Mouse (Mus musculus) lung, postnatal 0 days (tissue): ENCODE data around the gene 9930111J21Rik2. TPM values are rescaled to one million over a fixed set of nuclear protein-coding genes. Genes with fewer than 3 reads are reported as not detected.
"Not testable (repeated sequence)": the region's sequence is repeated elsewhere in the genome, so short reads cannot be mapped to it uniquely, and the experiment has no call there.

ENCODE experiments used
- ATAC-seq: fragments of 200-750 bp; cut with Nextera tagmentation; 2 replicates; pipeline ENCODE4 v1.8.0; 2017; ENCODE audit warnings: moderate library complexity
- DNase-seq: peaks from one replicate; pipeline ENCODE4 v3.0.0-alpha.2; 2016; ENCODE audit warnings: low spot score
- H3K27ac ChIP-seq: fragments of 300-500 bp; sonication (generic); 2 replicates; pipeline ENCODE4 v1.5.1; 2014; ENCODE audit warnings: antibody characterized with exemption, mild to moderate bottlenecking, low read length, mixed read lengths
- H3K27me3 ChIP-seq: fragments of 300-500 bp; sonication (generic); replicated peaks from 2 replicates; pipeline ENCODE4 v1.6.1; 2014; ENCODE audit warnings: low read length, mixed read lengths; ENCODE audit not compliant: insufficient read depth
- H3K36me3 ChIP-seq: fragments of 300-500 bp; sonication (generic); 2 replicates; pipeline ENCODE4 v1.6.1; 2014; ENCODE audit warnings: low read length, mixed read lengths; ENCODE audit not compliant: insufficient read depth
- H3K4me1 ChIP-seq: fragments of 300-500 bp; sonication (generic); 2 replicates; pipeline ENCODE4 v1.6.1; 2014; ENCODE audit warnings: antibody characterized with exemption, low read depth, low read length, mixed read lengths; ENCODE audit not compliant: insufficient read depth
- H3K4me2 ChIP-seq: fragments of 300-500 bp; sonication (generic); replicated peaks from 2 replicates; pipeline ENCODE4 v1.6.1; 2014; ENCODE audit warnings: low read depth, mild to moderate bottlenecking, low read length, moderate library complexity, mixed read lengths
- H3K4me3 ChIP-seq: fragments of 300-500 bp; sonication (generic); 2 replicates; pipeline ENCODE4 v1.5.1; 2014; ENCODE audit warnings: low read depth, low read length
- H3K9ac ChIP-seq: fragments of 300-500 bp; sonication (generic); replicated peaks from 2 replicates; pipeline ENCODE4 v1.6.1; 2014; ENCODE audit warnings: low read depth, mild to moderate bottlenecking
- H3K9me3 ChIP-seq: fragments of 300-500 bp; sonication (generic); 2 replicates; pipeline ENCODE4 v1.6.1; 2016; ENCODE audit warnings: low read length, mixed read lengths
- CTCF ChIP-seq: IDR thresholded peaks from 2 replicates; pipeline ENCODE4 v1.5.1; 2016; ENCODE audit warnings: antibody characterized with exemption, mild to moderate bottlenecking
- EP300 ChIP-seq: IDR thresholded peaks from 2 replicates; pipeline ENCODE4 v1.6.1; 2016; ENCODE audit warnings: antibody characterized with exemption, mild to moderate bottlenecking, control low read depth
- WGBS: fragments of 180-500 bp; shearing (Covaris S2); extraction: QIAGEN DNeasy Blood & Tissue Kit; methylation state at CpG from one replicate; pipeline ENCODE4 v1.1.7; 2014; 5-methylcytosine and 5-hydroxymethylcytosine counted together
- polyA plus RNA-seq: library from polyadenylated mRNA; unstranded; fragments of >200 nt; fragmentation: Nextera tagmentation; extraction: Ambion mirVana; gene quantifications from 2 replicates; pipeline ENCODE4 v1.2.1, GENCODE M21; 2015

The 9930111J21Rik2 gene
- polyA plus RNA-seq, 1 experiment from 2014 or later, result 1.8 TPM

DNA sequence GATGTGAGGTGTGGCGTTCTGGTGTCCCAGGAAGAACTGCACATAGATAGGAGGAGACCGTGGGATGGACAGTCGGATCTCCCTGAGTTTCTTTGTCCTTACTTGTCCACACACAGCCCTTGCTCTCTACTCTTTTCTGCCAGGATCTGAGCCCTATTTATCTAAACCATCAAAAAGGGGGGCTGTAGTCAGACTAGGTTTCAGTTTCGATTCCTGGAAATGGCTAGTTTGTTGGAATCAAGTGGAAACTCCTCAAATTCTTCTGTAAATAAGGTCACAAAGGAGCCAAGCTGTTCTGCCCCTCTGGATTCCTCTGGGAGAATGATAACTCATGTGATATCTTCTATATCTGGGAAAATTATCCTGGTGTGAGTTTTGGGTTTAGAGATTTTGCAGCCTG lies 30.3 kb upstream of the 9930111J21Rik2 start:
- no peak overlapping the region for H3K9ac ChIP-seq
- no peak overlapping the region for H3K4me2 ChIP-seq
- 81% methylated on average over 4 of the region's 4 CpGs for WGBS
- H3K4me1 ChIP-seq, result no peaks in the 10 kb centered on the region; the same call in 1 of the 2 replicates
- DNase-seq (peak; percentile 38), ATAC-seq (no peak)
- H3K4me3 ChIP-seq, result no peak overlapping the region
- H3K36me3 ChIP-seq, result no peaks in the 10 kb centered on the region
- no peak for TF ChIP-seq CTCF
- 0 out of 2 replicates have a peak, but pooled peaks have one; percentile 13 for TF ChIP-seq EP300
- H3K9me3 ChIP-seq, result no peaks in the 10 kb centered on the region
- no peaks in the 10 kb centered on the region for H3K27me3 ChIP-seq
- H3K27ac ChIP-seq, result no peak overlapping the region

DNA sequence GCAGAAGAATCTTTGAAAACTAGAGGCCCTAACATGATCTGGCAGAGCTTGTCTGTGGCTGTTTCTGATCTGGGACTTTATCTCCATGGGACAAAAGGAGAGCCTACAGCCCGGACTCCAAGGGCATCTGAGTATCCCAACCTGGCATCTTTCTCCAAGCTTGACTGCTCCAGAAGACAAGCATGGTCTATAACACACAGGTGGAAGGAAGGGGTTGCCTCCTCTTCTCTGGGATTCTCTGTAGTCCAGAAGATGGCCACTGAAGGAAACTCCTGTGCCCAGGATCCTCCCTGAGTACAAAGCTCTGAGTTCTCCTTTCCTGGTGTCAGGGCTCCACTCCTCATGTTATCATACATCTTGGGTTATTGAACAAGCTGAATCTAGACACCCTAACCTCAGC lies 29.6 kb upstream of the 9930111J21Rik2 start:
- ATAC-seq, result no peak
- no peaks in the 10 kb centered on the region for H3K9me3 ChIP-seq
- no peak overlapping the region for H3K27ac ChIP-seq
- no peak overlapping the region for H3K4me2 ChIP-seq
- TF ChIP-seq CTCF (no peak), EP300 (no peak)
- WGBS, result 74% methylated on average over 1 of the region's 1 CpGs
- H3K4me3 ChIP-seq, result no peak overlapping the region
- no peaks in the 10 kb centered on the region for H3K27me3 ChIP-seq
- no peaks in the 10 kb centered on the region for H3K36me3 ChIP-seq
- no peak overlapping the region for H3K9ac ChIP-seq
- H3K4me1 ChIP-seq, result no peaks in the 10 kb centered on the region; the same call in 1 of the 2 replicates
- DNase-seq, result no peak

GRCm38 (mm10) chr11:49078719-49079118 lies 27.7 kb upstream of the 9930111J21Rik2 start:
- no peak overlapping the region for H3K9ac ChIP-seq
- no peak overlapping the region for H3K27ac ChIP-seq
- H3K27me3 ChIP-seq, result no peaks in the 10 kb centered on the region
- no peaks in the 10 kb centered on the region for H3K4me1 ChIP-seq
- no peak for ATAC-seq
- H3K36me3 ChIP-seq, result no peaks in the 10 kb centered on the region
- no peak overlapping the region for H3K4me3 ChIP-seq
- TF ChIP-seq CTCF, result no peak
- no peak for TF ChIP-seq EP300
- H3K4me2 ChIP-seq, result no peak overlapping the region
- no peak for DNase-seq
- WGBS, result 77% methylated on average over 3 of the region's 3 CpGs
- no peaks in the 10 kb centered on the region for H3K9me3 ChIP-seq

DNA sequence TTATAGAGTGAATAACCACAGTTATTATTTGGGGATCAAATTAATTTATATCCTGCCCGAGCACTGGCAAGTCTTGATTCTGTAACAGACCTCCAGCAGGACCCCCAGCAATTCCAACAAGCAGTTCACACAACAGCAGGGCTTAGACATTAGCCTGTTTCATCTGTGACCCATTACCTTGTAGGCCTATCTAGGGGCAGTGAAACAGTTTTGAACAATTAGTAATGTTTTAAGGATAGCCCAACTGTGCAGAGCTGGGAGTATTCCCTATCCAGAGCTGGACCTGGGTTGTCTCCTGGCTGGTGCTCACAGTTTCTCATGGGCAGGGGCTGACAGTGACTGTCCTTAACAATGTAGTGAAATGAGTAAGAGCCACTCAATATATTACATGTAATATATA lies 26.0 kb upstream of the 9930111J21Rik2 start:
- H3K9ac ChIP-seq, result no peak overlapping the region
- no peak overlapping the region for H3K27ac ChIP-seq
- DNase-seq (no peak), ATAC-seq (no peak)
- no peak overlapping the region for H3K4me2 ChIP-seq
- no peaks in the 10 kb centered on the region for H3K9me3 ChIP-seq
- no peaks in the 10 kb centered on the region for H3K27me3 ChIP-seq
- H3K4me3 ChIP-seq, result no peak overlapping the region
- H3K36me3 ChIP-seq, result no peaks in the 10 kb centered on the region
- TF ChIP-seq CTCF, result no peak
- no peak for TF ChIP-seq EP300
- no peaks in the 10 kb centered on the region for H3K4me1 ChIP-seq
- WGBS, result 72% methylated on average over 1 of the region's 1 CpGs

DNA sequence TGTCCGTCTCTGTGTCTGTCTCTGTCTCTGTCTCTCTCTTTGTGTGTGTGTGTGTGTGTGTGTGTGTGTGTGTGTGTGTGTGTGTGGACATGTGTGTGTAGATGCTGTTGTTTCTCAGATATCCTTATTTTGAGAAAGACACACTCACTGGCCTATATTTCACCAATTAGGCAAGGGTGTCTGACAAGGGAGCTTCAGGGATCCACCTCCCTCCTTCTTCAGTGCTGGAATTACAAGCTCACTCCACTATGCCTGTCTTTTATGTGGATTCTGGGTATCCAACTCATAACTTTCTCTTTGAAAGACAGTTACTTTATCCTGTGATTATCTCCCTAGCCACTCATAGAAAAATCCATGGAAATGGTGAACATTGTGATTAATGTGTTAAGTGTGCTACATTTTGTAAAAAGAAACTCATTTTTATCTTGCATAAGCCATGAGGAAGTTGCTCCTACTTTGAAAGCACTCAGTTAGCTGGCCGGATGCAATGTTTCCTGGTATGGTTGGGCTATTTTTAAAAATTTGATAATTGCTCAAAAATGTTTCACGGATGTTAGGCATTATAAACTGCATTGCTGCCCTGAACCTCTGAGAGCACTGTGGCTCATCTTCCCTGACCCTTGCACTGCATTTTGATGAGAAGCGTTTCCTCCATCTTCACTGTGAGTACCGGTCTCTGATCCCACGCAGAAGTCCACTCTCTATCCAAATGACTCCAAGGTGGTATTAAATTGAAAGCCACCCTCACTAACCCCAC lies 25.1 kb upstream of the 9930111J21Rik2 start, which contains the start of gene Ifi47:
Gene Ifi47 (plus strand): TSS at position 587 of the 757 bp plus-strand sequence.
- WGBS, result 41% methylated on average over 6 of the region's 6 CpGs
- H3K4me2 ChIP-seq, H3K27me3 ChIP-seq, H3K36me3 ChIP-seq, H3K9ac ChIP-seq, H3K9me3 ChIP-seq, H3K4me3 ChIP-seq, H3K27ac ChIP-seq, H3K4me1 ChIP-seq: not testable (repeated sequence)
- TF ChIP-seq EP300, result peak; percentile 41; the same call in 1 of the 2 replicates
- TF ChIP-seq CTCF, result 0 out of 2 replicates have a peak, but pooled peaks have one; percentile 14
- ATAC-seq (peak; percentile 77), DNase-seq (peak; percentile 81)

GRCm38 (mm10) chr11:49068358-49068757 lies 17.3 kb upstream of the 9930111J21Rik2 start:
- H3K36me3 ChIP-seq, result no peaks in the 10 kb centered on the region
- no peaks in the 10 kb centered on the region for H3K4me1 ChIP-seq
- no peak overlapping the region for H3K4me2 ChIP-seq
- DNase-seq, result no peak
- H3K9ac ChIP-seq, result no peak overlapping the region
- no peak overlapping the region for H3K4me3 ChIP-seq
- TF ChIP-seq CTCF, result no peak
- no peak for TF ChIP-seq EP300
- no peaks in the 10 kb centered on the region for H3K27me3 ChIP-seq
- WGBS, result 87% methylated on average over 1 of the region's 1 CpGs
- H3K9me3 ChIP-seq, result no peaks in the 10 kb centered on the region
- ATAC-seq, result no peak
- H3K27ac ChIP-seq, result no peak overlapping the region

DNA sequence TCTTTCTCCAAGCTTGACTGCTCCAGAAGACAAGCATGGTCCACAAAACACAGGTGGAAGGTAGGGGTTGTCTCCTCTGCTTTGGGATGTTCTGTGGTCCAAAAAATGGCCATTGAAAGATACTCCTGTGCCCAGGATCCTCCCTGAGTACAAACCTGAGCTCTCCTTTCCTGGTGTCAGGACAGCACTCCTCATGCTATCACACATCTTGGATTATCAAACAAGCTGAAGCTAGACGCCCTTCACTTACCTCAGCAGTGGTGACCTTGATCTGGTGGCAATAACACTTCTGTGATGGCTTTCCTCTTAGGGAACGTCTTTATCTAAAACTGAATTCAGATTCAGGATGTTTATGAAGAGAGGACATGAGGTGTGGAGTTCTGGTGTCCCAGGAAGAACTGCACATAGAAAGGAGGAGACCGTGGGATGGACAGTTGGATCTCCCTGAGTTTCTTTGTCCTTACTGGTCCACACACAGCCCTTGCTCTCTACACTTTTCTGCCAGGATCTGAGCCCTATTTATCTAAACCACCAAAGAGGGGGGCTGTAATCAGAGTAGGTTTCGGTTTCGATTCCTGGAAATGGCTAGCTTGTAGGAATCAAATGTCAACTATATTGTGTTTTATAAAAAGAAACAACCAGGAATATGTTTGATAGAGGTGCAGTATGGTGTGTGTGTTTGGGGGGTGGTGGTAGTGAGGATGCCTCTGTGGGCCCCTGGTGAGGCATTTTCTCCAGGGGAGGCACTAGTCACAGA lies 12.8 kb upstream of the 9930111J21Rik2 start, which contains the start of gene Tgtp2:
Gene Tgtp2 (minus strand): TSS at position 494 of the 757 bp plus-strand sequence.
- not testable (repeated sequence) for ATAC-seq, H3K9ac ChIP-seq, H3K4me1 ChIP-seq, H3K27me3 ChIP-seq, DNase-seq, H3K36me3 ChIP-seq, H3K4me3 ChIP-seq, H3K27ac ChIP-seq, H3K4me2 ChIP-seq, H3K9me3 ChIP-seq
- WGBS, result 62% methylated on average over 5 of the region's 5 CpGs

DNA sequence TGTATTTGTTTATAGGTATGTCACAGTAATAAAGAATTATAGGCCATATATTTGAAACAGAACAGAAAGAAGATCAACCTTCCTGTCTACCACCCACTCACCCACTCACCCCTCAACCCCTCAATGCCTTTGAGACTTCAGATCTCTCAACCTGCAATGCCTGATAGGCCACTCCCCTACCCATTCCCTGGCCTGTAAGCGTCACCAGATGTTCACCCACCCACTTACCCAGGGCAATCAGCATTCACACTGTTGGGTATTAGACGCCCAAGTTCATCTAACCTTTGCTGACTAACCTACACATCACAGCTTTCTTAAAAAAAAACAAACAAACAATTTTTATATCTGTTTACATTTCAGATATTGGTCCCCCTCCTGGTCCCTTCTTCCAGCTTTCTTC lies 10.8 kb upstream of the 9930111J21Rik2 start:
- H3K4me2 ChIP-seq, H3K9ac ChIP-seq, H3K27ac ChIP-seq, H3K4me1 ChIP-seq, H3K4me3 ChIP-seq, H3K27me3 ChIP-seq, ATAC-seq, DNase-seq, H3K36me3 ChIP-seq, H3K9me3 ChIP-seq: not testable (repeated sequence)
- WGBS, result 64% methylated on average over 1 of the region's 2 CpGs

- DNase-seq, H3K27me3 ChIP-seq, H3K36me3 ChIP-seq, H3K9ac ChIP-seq, ATAC-seq, H3K4me1 ChIP-seq, H3K9me3 ChIP-seq, H3K4me3 ChIP-seq, H3K4me2 ChIP-seq, H3K27ac ChIP-seq: not testable (repeated sequence)
- WGBS, result 43% methylated on average over 2 of the region's 3 CpGs
Observed at GRCm38 (mm10) chr11:49060061-49060460, 9.0 kb upstream of the 9930111J21Rik2 start.
